Mouse (Mus musculus) CH12F3 (cell line): Measurements from ENCODE around the gene Unc45b.
"Not testable (repeated sequence)": the region's sequence is repeated elsewhere in the genome, so short reads cannot be mapped to it uniquely, and the experiment has no call there.

Source experiments
- in situ Hi-C: fragments of 300-500 bp; cut with MboI; formaldehyde crosslinking; loops from 2 replicates; pipeline ENCODE4 v1.14.3; 2020; ENCODE audit warnings: low sequenced_read_pairs

Gene Unc45b

GRCm38 (mm10) chr11:82891936-82892335 lies 18.4 kb upstream of the Unc45b start, which contains the start of gene Fndc8:
TSS of gene Fndc8 (plus strand) at chr11:82892124.
- in situ Hi-C loops = loop anchor here (10.0 kb wide), 1 partner anchor 657 kb away; no protein-coding TSS in a partner anchor

DNA sequence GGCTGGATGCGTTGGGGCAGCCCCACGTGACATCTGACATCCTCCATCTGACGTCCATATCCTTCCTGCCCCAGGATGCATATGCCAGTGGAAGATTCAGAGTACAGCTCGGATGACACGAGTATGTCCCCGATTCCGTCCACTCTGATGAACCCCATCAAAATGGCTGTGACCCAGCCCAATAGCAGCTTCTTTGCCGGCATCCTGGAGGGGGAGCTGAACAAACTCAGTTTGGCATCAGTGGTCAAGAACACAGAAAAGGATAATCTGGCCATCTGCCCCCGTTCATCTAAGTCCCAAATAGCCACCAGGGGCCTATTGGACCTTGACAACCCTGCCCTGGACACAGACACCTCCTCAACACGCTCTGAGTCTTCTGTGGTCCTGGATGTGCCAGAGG lies 12.9 kb upstream of the Unc45b start:
- in situ Hi-C loops = loop anchor here (10.0 kb wide), 1 partner anchor 663 kb away; no protein-coding TSS in a partner anchor

DNA sequence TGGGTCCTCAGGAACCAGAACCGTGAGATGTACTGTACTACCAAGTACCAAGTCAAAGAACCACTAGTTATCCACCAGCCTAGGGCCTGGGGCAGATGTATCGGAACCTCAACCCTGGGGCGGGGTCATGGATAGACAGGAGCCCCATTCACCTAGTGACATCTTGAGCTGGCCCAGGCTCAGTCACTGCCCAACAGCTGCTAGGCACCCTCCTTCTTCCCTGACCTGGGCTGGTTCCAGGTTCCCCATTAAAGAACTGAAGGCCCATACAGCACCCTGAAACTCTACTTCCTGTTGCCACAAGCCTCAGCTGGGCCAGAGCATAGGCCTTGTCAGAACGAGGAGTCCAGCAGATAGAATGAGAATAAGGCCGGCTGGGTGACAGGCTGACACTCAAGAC lies 10.6 kb upstream of the Unc45b start:
- in situ Hi-C loops = loop anchor here (10.0 to 25.0 kb wide), 2 partner anchors 288 to 665 kb away; partner anchors contain the start of genes Slfn3 and Slfn4

GRCm38 (mm10) chr11:82901606-82902310 lies 8.6 kb upstream of the Unc45b start:
- in situ Hi-C loops = loop anchor here (25.0 kb wide), 1 partner anchor 286 kb away; the partner anchor contains the start of genes Slfn3 and Slfn4

DNA sequence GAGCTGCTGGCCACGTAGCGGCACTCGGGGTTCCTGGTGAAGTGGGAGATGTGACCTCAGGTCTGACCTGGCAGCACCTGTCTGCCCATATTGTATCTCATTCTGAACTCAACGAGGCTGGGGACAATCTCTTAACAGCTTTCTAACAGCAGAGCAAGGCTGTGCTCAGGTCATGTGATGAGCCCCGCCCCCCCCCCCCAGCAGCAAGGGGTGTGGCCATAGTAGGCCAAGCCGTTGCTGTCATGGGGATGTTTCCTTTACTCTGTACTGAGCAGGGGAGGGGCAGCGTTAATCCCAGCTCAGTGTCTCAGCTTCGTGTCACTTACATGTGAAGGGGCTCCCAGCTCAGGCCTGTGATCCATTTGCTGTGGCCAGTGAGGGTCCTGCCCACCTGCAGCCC lies 5.4 kb upstream of the Unc45b start:
- in situ Hi-C loops = loop anchor here (25.0 kb wide), 1 partner anchor 282 kb away; the partner anchor contains the start of genes Slfn3 and Slfn4

- in situ Hi-C loops = loop anchor here (25.0 kb wide), 1 partner anchor 281 kb away; the partner anchor contains the start of genes Slfn3 and Slfn4
Observed at GRCm38 (mm10) chr11:82905816-82906215, 4.5 kb upstream of the Unc45b start.

DNA sequence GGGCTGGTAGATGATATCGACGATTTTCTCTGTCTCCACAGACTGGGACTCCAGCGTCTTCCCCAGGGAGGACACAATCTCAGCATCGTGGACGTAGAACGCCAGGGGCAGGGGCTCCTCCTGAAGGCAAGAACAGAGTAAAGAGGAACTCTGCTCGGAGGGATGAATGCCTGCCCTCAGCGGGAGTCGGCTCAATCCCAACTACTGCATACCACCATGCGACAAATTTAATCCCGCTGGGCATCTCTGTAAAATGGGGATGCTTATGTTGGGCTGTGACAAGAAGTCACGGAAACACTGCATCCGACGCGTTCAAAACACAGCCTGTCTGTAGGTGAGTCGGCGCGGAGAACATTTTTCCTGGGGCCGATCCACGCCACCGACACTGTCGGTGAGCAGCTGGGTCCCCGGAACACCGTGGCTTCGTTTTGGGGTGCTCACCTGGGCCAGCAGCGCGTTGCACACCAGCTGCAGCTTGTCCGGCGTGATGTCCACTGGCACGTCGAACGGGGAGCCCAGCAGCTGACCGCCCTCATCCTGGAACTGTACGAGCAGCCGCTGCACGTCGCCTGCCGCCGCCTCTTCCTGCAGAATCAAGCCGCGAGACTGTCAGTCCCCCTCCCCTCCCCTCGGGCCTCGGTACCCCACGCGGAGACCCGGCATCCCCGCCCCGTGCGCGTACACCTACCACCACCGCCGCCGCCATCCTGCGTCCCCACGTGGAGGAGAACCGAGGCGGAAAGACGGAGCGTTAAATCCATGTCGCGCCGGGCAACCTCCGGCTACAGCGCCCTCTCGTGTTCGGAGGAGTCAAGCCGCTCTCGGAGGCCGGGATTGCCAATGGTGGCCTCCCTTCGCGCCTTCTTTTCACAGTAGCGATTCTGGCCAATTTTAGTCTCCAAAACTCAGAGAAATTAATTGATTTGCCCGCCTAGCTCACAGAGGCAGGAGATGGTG lies 2.4 kb upstream of the Unc45b start, which contains the start of gene Nle1:
Gene Nle1, minus strand, starts transcription at position 761 of the 957 bp plus-strand sequence.
- in situ Hi-C loops = loop anchor here (25.0 kb wide), 1 partner anchor 279 kb away; the partner anchor contains the start of genes Slfn3 and Slfn4

DNA sequence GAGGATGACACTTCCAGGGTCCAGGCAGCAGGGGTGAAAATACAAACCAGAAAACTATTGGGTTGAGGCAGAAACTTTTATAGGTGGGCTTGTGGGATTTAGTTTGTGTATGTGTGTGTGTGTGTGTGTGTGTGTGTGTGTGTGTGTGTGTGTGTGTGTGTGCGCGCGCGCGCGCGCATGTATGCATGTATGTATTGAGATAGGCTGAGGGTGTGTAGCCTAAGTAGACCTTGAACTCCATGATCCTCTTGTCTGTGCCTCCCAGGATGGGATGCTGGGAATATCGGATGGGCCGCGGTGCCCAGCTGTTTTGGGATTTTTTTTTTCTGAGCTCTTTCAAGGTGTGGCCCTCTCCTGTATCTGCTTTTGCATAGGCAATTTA lies 1.8 kb upstream of the Unc45b start:
- in situ Hi-C loops = loop anchor here (25.0 kb wide), 1 partner anchor 279 kb away; the partner anchor contains the start of genes Slfn3 and Slfn4

GRCm38 (mm10) chr11:82910679-82911389 lies 484 bp downstream of the Unc45b start:
- in situ Hi-C loops = loop anchor here (25.0 kb wide), 1 partner anchor 276 kb away; the partner anchor contains the start of genes Slfn3 and Slfn4

DNA sequence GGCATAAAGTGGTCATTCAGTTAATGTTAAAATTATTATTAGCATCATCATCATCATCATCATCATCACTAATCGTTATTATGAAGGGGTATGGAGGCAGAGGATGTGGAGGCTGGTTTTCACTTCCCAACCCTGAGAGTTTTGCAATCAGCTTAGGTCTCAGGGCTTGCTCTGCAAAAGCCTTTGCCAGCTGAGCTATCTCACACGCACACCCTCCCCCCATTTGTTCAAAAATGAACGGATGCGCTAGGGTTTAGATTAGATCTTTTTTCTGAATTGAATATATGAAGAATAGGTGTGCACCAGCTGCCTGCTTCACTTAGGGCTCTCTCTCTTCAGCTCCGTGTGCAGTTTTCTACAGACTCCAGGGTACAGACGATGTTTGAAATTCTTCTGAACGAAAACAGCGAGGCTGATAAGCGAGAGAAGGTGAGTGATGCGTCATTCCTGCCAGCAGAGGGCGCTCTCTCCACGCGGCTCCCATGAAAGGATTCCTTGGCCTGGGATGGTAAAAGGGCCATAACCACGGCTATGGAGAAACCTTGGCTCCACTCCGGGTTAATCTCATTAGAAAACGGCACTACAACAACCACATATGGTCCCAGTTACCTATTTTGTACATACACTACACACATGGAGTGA lies 4.5 kb downstream of the Unc45b start:
- in situ Hi-C loops = loop anchor here (25.0 kb wide), 1 partner anchor 272 kb away; the partner anchor contains the start of genes Slfn3 and Slfn4

GRCm38 (mm10) chr11:82920768-82921167 lies 10.4 kb downstream of the Unc45b start:
- in situ Hi-C loops = loop anchor here (25.0 kb wide), 1 partner anchor 267 kb away; the partner anchor contains the start of genes Slfn3 and Slfn4

- in situ Hi-C loops = loop anchor here (25.0 kb wide), 1 partner anchor 266 kb away; the partner anchor contains the start of genes Slfn3 and Slfn4
Observed at GRCm38 (mm10) chr11:82921691-82922090, 11.3 kb downstream of the Unc45b start.

DNA sequence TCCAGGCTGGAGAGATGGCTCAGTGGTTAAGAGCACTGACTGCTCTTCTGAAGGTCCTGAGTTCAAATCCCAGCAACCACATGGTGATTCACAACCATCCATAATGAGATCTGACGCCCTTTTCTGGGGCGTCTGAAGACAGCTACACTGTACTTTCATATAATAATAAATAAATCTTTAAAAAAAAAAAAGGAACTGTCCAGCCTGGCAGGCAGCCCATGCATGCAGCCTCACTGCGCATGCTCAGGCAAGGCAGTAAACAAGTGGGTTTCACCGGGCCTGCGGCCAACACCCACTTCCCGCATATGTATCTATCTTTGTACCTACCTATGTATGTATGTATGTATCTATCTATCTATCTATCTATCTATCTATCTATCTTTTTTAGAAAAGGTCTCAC lies 13.6 kb downstream of the Unc45b start:
- in situ Hi-C loops = loop anchor here (25.0 kb wide), 1 partner anchor 263 kb away; the partner anchor contains the start of genes Slfn3 and Slfn4

DNA sequence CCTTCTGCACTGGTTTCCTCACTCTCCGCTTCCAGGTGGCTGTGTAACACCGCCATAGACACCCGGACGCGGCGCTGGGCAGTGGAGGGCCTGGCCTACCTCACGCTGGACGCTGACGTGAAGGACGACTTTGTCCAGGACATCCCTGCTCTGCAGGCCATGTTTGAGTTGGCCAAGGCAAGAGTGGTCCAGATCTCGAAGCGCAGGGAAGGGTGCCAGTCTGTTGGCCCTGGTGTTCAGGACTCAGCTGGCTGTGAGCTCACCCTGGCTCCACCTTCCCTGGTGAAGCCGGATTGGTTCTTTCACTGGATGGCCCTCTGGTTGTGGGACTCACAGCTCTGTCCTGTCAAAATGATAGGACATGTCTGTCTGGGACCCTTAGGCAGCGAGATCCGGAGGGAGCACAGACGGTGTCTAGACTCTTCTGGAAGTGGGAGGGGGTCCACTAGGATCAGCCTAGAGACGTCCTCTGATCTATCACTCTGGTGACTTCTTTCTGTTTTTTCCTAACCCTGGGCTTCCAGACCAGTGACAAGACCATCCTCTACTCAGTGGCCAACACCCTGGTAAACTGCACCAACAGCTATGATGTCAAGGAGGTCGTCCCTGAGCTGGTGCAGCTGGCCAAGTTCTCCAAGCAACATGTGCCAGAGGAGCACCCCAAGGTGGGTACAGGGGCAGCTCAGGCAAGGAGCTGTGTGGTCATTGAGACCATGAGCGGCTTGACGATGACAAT lies 18.7 kb downstream of the Unc45b start:
- in situ Hi-C loops = no loop called here

- in situ Hi-C loops = no loop called here
Observed at GRCm38 (mm10) chr11:82929633-82929950, 19.2 kb downstream of the Unc45b start.

- in situ Hi-C loops = not testable (repeated sequence)
Observed at GRCm38 (mm10) chr11:82930391-82930955, 20.1 kb downstream of the Unc45b start.

DNA sequence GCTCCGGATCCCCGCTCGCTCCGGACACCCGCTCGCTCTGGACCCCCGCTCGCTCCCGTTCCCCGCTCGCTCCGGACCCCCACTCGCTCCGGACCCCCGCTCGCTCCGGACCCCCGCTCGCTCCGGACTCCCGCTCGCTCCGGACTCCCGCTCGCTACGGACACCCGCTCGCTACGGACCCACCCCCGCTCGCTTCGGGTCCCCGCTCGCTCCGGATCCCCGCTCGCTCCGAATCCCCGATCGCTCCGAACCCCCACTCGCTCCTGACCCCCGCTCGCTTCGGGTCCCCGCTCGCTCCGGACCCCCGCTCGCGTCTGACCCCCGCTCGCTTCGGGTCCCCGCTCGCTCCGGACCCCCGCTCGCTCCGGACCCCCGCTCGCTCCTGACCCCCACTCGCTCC lies 20.8 kb downstream of the Unc45b start:
- in situ Hi-C loops = not testable (repeated sequence)

DNA sequence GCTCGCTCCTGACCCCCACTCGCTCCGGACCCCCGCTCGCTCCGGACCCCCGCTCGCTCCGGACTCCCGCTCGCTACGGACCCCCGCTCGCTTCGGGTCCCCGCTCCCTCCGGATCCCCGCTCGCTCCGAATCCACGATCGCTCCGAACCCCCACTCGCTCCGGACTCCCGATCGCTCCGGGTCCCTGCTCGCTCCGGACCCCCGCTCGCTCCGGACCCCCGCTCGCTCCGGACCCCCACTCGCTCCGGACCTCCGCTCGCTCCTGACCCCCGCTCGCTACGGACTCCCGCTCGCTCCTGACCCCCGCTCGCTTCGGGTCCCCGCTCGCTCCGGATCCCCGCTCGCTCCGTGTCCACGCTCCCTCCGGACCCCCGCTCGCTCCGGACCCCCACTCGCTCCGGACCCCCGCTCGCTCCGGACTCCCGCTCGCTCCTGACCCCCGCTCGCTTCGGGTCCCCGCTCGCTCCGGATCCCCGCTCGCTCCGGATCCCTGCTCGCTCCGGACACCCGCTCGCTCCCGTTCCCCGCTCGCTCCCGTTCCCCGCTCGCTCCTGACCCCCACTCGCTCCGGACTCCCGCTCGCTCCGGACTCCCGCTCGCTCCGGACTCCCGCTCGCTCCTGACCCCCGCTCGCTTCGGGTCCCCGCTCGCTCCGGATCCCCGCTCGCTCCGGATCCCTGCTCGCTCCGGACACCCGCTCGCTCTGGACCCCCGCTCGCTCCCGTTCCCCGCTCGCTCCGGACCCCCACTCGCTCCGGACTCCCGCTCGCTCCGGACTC lies 21.5 kb downstream of the Unc45b start:
- in situ Hi-C loops = not testable (repeated sequence)
